Mouse (Mus musculus) layer of hippocampus, adult 11-12 months (tissue): ENCODE data around the gene Rcor2.

ENCODE experiments used
- DNase-seq: peaks from one replicate; pipeline ENCODE4 v3.0.0; 2022; ENCODE audit warnings: low spot score

The Rcor2 gene

GRCm38 (mm10) chr19:7265478-7266191 lies 1.5 kb upstream of the Rcor2 start:
- DNase-seq = no peak

GRCm38 (mm10) chr19:7266421-7266831 lies 699 bp upstream of the Rcor2 start:
- DNase-seq = no peak

- DNase-seq = peak; percentile 75
Observed at GRCm38 (mm10) chr19:7267781-7268721, 926 bp downstream of the Rcor2 start.

GRCm38 (mm10) chr19:7268722-7269090 lies 1.6 kb downstream of the Rcor2 start:
- peak; percentile 75 for DNase-seq

- DNase-seq = no peak
Observed at GRCm38 (mm10) chr19:7269290-7270044, 2.3 kb downstream of the Rcor2 start.

GRCm38 (mm10) chr19:7273486-7273885 lies 6.4 kb downstream of the Rcor2 start:
- no peak for DNase-seq

GRCm38 (mm10) chr19:7274326-7274990 lies 7.3 kb downstream of the Rcor2 start:
- DNase-seq = peak; percentile 66

GRCm38 (mm10) chr19:7275131-7275789 lies 8.1 kb downstream of the Rcor2 start:
- no peak for DNase-seq

- no peak for DNase-seq
Observed at GRCm38 (mm10) chr19:7276053-7276659, 9.0 kb downstream of the Rcor2 start.

- DNase-seq = no peak
Observed at GRCm38 (mm10) chr19:7276796-7277195, 9.7 kb downstream of the Rcor2 start.

- no peak for DNase-seq
Observed at GRCm38 (mm10) chr19:7278200-7278906, 11.2 kb downstream of the Rcor2 start.

- DNase-seq = no peak
Observed at GRCm38 (mm10) chr19:7279114-7279513, 12.0 kb downstream of the Rcor2 start.

- DNase-seq = peak; percentile 69
Observed at GRCm38 (mm10) chr19:7280557-7281330, 13.6 kb downstream of the Rcor2 start.

- no peak for DNase-seq
Observed at GRCm38 (mm10) chr19:7286563-7287315, 19.6 kb downstream of the Rcor2 start.

GRCm38 (mm10) chr19:7288288-7288687 lies 21.2 kb downstream of the Rcor2 start:
- no peak for DNase-seq

- DNase-seq = no peak
Observed at GRCm38 (mm10) chr19:7289767-7290166, 22.6 kb downstream of the Rcor2 start.

- no peak for DNase-seq
Observed at GRCm38 (mm10) chr19:7291958-7292709, 25.0 kb downstream of the Rcor2 start.
